Mouse (Mus musculus): Measurements from ENCODE around the gene Fam216a. TPM values are rescaled to one million over a fixed set of nuclear protein-coding genes. Genes with fewer than 3 reads are reported as not detected.

Fam216a gene
- total and polyA plus RNA-seq, 2 experiments from 2014 or later = 21.8 to 31.8 TPM

GRCm38 (mm10) chr5:122402772-122403171, 30.6 kb upstream of the Fam216a start:
- Histone ChIP-seq H3K4me3 (ENCODE audit: low read depth, low read length) (no peak overlapping the region), H3K36me3 (replicated peaks; ENCODE audit: control insufficient read depth, insufficient read depth, low read length) (peaks cover 57% of the 10 kb centered on the region), H3K27me3 (ENCODE audit: control insufficient read depth, insufficient read depth, low read length) (no peaks in the 10 kb centered on the region), H3K9ac (replicated peaks; ENCODE audit: low read depth, low read length) (no peak overlapping the region), H3K27ac (ENCODE audit: low read depth) (peak overlapping the region; percentile 70), H3K4me1 (ENCODE audit: control insufficient read depth, insufficient read depth) (peaks cover 31% of the 10 kb centered on the region), H3K4me2 (ENCODE audit: low read depth, low read length) (no peak overlapping the region), H3K9me3 (replicated peaks; ENCODE audit: control insufficient read depth, low read length) (no peaks in the 10 kb centered on the region)
- 31% methylated on average over 5 of the region's 5 CpGs for WGBS
- DNase-seq (ENCODE audit: low spot score) (peak; percentile 86), ATAC-seq (ENCODE audit: insufficient read depth, low read depth) (peak; percentile 87)
- no peak for TF ChIP-seq CTCF (IDR thresholded peaks at IDR 0.05; ENCODE audit: low read depth)
- TF ChIP-seq EP300 (IDR thresholded peaks at IDR 0.05; ENCODE audit: low read depth) = peak; percentile 95

- no peak for ATAC-seq (ENCODE audit: insufficient read depth, low read depth)
- H3K27ac ChIP-seq (ENCODE audit: low read depth) = peak overlapping the region; percentile 70
- H3K36me3 ChIP-seq (replicated peaks; ENCODE audit: control insufficient read depth, insufficient read depth, low read length) = peaks cover 55% of the 10 kb centered on the region
Observed at GRCm38 (mm10) chr5:122402160-122402559, 30.0 kb upstream of the Fam216a start.

GRCm38 (mm10) chr5:122401303-122401640, 29.1 kb upstream of the Fam216a start:
- Histone ChIP-seq H3K9me3 (replicated peaks; ENCODE audit: control insufficient read depth, low read length) (no peaks in the 10 kb centered on the region), H3K4me2 (ENCODE audit: low read depth, low read length) (no peak overlapping the region), H3K36me3 (replicated peaks; ENCODE audit: control insufficient read depth, insufficient read depth, low read length) (peaks cover 51% of the 10 kb centered on the region), H3K9ac (replicated peaks; ENCODE audit: low read depth, low read length) (no peak overlapping the region), H3K27me3 (ENCODE audit: control insufficient read depth, insufficient read depth, low read length) (no peaks in the 10 kb centered on the region), H3K4me3 (ENCODE audit: low read depth, low read length) (no peak overlapping the region), H3K4me1 (ENCODE audit: control insufficient read depth, insufficient read depth) (peaks cover 31% of the 10 kb centered on the region), H3K27ac (ENCODE audit: low read depth) (peak overlapping the region; percentile 52; the same call in 1 of the 2 replicates)
- TF ChIP-seq CTCF (IDR thresholded peaks at IDR 0.05; ENCODE audit: low read depth) (peak; percentile 90), EP300 (IDR thresholded peaks at IDR 0.05; ENCODE audit: low read depth) (no peak)
- ATAC-seq (ENCODE audit: insufficient read depth, low read depth) (peak; percentile 18; the same call in 1 of the 2 replicates), DNase-seq (ENCODE audit: low spot score) (peak; percentile 50)
- WGBS = 30% methylated on average over 8 of the region's 8 CpGs

More at GRCm38 (mm10) chr5:122402160-122402559, 30.0 kb upstream of the Fam216a start:
- WGBS = 85% methylated on average over 13 of the region's 13 CpGs
- Histone ChIP-seq H3K4me2 (ENCODE audit: low read depth, low read length) (no peak overlapping the region), H3K27me3 (ENCODE audit: control insufficient read depth, insufficient read depth, low read length) (no peaks in the 10 kb centered on the region), H3K4me1 (ENCODE audit: control insufficient read depth, insufficient read depth) (peaks cover 31% of the 10 kb centered on the region), H3K9me3 (replicated peaks; ENCODE audit: control insufficient read depth, low read length) (no peaks in the 10 kb centered on the region), H3K9ac (replicated peaks; ENCODE audit: low read depth, low read length) (no peak overlapping the region), H3K4me3 (ENCODE audit: low read depth, low read length) (no peak overlapping the region)
- no peak for DNase-seq (ENCODE audit: low spot score)
- TF ChIP-seq EP300 (IDR thresholded peaks at IDR 0.05; ENCODE audit: low read depth) (no peak), CTCF (IDR thresholded peaks at IDR 0.05; ENCODE audit: low read depth) (no peak)

GRCm38 (mm10) chr5:122400628-122401302, 28.6 kb upstream of the Fam216a start:
- 35% methylated on average over 18 of the region's 18 CpGs for WGBS
- ATAC-seq (ENCODE audit: insufficient read depth, low read depth) (peak; percentile 47), DNase-seq (ENCODE audit: low spot score) (peak; percentile 48)
- TF ChIP-seq EP300 (IDR thresholded peaks at IDR 0.05; ENCODE audit: low read depth) = no peak
- peaks cover 31% of the 10 kb centered on the region for H3K4me1 ChIP-seq (ENCODE audit: control insufficient read depth, insufficient read depth)
- H3K27me3 ChIP-seq (ENCODE audit: control insufficient read depth, insufficient read depth, low read length) = no peaks in the 10 kb centered on the region
- peaks cover 46% of the 10 kb centered on the region for H3K36me3 ChIP-seq (replicated peaks; ENCODE audit: control insufficient read depth, insufficient read depth, low read length)
- H3K4me3 ChIP-seq (ENCODE audit: low read depth, low read length) = no peak overlapping the region
- H3K4me2 ChIP-seq (ENCODE audit: low read depth, low read length) = peak overlapping the region; percentile 20; the same call in 1 of the 2 replicates
- no peak overlapping the region for H3K9ac ChIP-seq (replicated peaks; ENCODE audit: low read depth, low read length)
- peak overlapping the region; percentile 52 for H3K27ac ChIP-seq (ENCODE audit: low read depth)
- no peaks in the 10 kb centered on the region for H3K9me3 ChIP-seq (replicated peaks; ENCODE audit: control insufficient read depth, low read length)

- no peak for TF ChIP-seq CTCF (IDR thresholded peaks at IDR 0.05; ENCODE audit: low read depth)
- peaks cover 31% of the 10 kb centered on the region for H3K4me1 ChIP-seq (ENCODE audit: control insufficient read depth, insufficient read depth)
- ATAC-seq (ENCODE audit: insufficient read depth, low read depth) (no peak), DNase-seq (ENCODE audit: low spot score) (no peak)
- peaks cover 37% of the 10 kb centered on the region for H3K36me3 ChIP-seq (replicated peaks; ENCODE audit: control insufficient read depth, insufficient read depth, low read length)
- H3K9me3 ChIP-seq (replicated peaks; ENCODE audit: control insufficient read depth, low read length) = no peaks in the 10 kb centered on the region
- 0 out of 2 replicates have a peak overlapping the region, but pooled peaks have one; percentile 1 for H3K9ac ChIP-seq (replicated peaks; ENCODE audit: low read depth, low read length)
- H3K27me3 ChIP-seq (ENCODE audit: control insufficient read depth, insufficient read depth, low read length) = no peaks in the 10 kb centered on the region
- 83% methylated on average over 8 of the region's 8 CpGs for WGBS
- no peak overlapping the region for H3K4me2 ChIP-seq (ENCODE audit: low read depth, low read length)
- no peak overlapping the region for H3K4me3 ChIP-seq (ENCODE audit: low read depth, low read length)
- 0 out of 2 replicates have a peak overlapping the region, but pooled peaks have one; percentile 52 for H3K27ac ChIP-seq (ENCODE audit: low read depth)
Observed at GRCm38 (mm10) chr5:122399871-122400270, 27.7 kb upstream of the Fam216a start.

GRCm38 (mm10) chr5:122397495-122397894, 25.3 kb upstream of the Fam216a start:
- WGBS = 84% methylated on average over 8 of the region's 8 CpGs
- no peak for TF ChIP-seq CTCF (IDR thresholded peaks at IDR 0.05; ENCODE audit: low read depth)
- TF ChIP-seq EP300 (IDR thresholded peaks at IDR 0.05; ENCODE audit: low read depth) = no peak
- H3K4me2 ChIP-seq (ENCODE audit: low read depth, low read length) = no peak overlapping the region
- no peaks in the 10 kb centered on the region for H3K9me3 ChIP-seq (replicated peaks; ENCODE audit: control insufficient read depth, low read length)
- H3K27me3 ChIP-seq (ENCODE audit: control insufficient read depth, insufficient read depth, low read length) = no peaks in the 10 kb centered on the region
- H3K9ac ChIP-seq (replicated peaks; ENCODE audit: low read depth, low read length) = no peak overlapping the region
- peaks cover 34% of the 10 kb centered on the region for H3K4me1 ChIP-seq (ENCODE audit: control insufficient read depth, insufficient read depth)
- ATAC-seq (ENCODE audit: insufficient read depth, low read depth) (no peak), DNase-seq (ENCODE audit: low spot score) (no peak)
- peaks cover 14% of the 10 kb centered on the region; the same call in 1 of the 2 replicates for H3K36me3 ChIP-seq (replicated peaks; ENCODE audit: control insufficient read depth, insufficient read depth, low read length)
- no peak overlapping the region for H3K4me3 ChIP-seq (ENCODE audit: low read depth, low read length)
- H3K27ac ChIP-seq (ENCODE audit: low read depth) = peak overlapping the region; percentile 73
